Mouse (Mus musculus) MN1 (cell line): Measurements from ENCODE around the gene Vmn2r8.
"Not testable (repeated sequence)": the region's sequence is repeated elsewhere in the genome, so short reads cannot be mapped to it uniquely, and the experiment has no call there.

Experiments
- DNase-seq: peaks from one replicate; pipeline ENCODE4 v3.0.0-alpha.2; 2016; ENCODE audit warnings: low spot score

Gene Vmn2r8

GRCm38 (mm10) chr5:108808750-108809149, at the start of gene Vmn2r8:
Vmn2r8 (minus strand) TSS chr5:108808850.
- not testable (repeated sequence) for DNase-seq

- DNase-seq: not testable (repeated sequence)
These were observed 43.9 kb upstream of the Vmn2r8 start, which contains the start of gene Vmn2r9 for GRCm38 (mm10) chr5:108852501-108852900. Vmn2r9 (minus strand) TSS chr5:108852601.

- DNase-seq: no peak
These were observed 40.8 kb upstream of the Vmn2r8 start for GRCm38 (mm10) chr5:108849466-108849865.

- no peak for DNase-seq
These were observed 27.5 kb upstream of the Vmn2r8 start for GRCm38 (mm10) chr5:108836156-108836555.

- no peak for DNase-seq
These were observed 14.6 kb upstream of the Vmn2r8 start for GRCm38 (mm10) chr5:108823276-108823675.

- DNase-seq: no peak
These were observed 5.0 kb downstream of the Vmn2r8 start for GRCm38 (mm10) chr5:108803646-108804045.

GRCm38 (mm10) chr5:108795263-108795662, 13.4 kb downstream of the Vmn2r8 start, which contains the start of gene Tmed11:
Tmed11 (minus strand) TSS chr5:108795363.
- DNase-seq: not testable (repeated sequence)

GRCm38 (mm10) chr5:108790385-108790784, 18.3 kb downstream of the Vmn2r8 start:
- DNase-seq: not testable (repeated sequence)

GRCm38 (mm10) chr5:108774630-108775306, 33.9 kb downstream of the Vmn2r8 start, which contains the start of gene Rnf212:
Rnf212 (minus strand) TSS chr5:108774982.
- no peak for DNase-seq

- no peak for DNase-seq
These were observed 48.6 kb downstream of the Vmn2r8 start for GRCm38 (mm10) chr5:108760002-108760401.

- DNase-seq: peak; percentile 30
These were observed 50.3 kb downstream of the Vmn2r8 start for GRCm38 (mm10) chr5:108758396-108758795.

- not testable (repeated sequence) for DNase-seq
These were observed 57.4 kb downstream of the Vmn2r8 start for GRCm38 (mm10) chr5:108751258-108751657.

- no peak for DNase-seq
These were observed 58.1 kb downstream of the Vmn2r8 start for GRCm38 (mm10) chr5:108750328-108751210.

GRCm38 (mm10) chr5:108744629-108745028, 64.0 kb downstream of the Vmn2r8 start:
- DNase-seq: no peak

GRCm38 (mm10) chr5:108743856-108744255, 64.8 kb downstream of the Vmn2r8 start:
- DNase-seq: no peak

- DNase-seq: no peak
These were observed 66.1 kb downstream of the Vmn2r8 start for GRCm38 (mm10) chr5:108742596-108742995.

- no peak for DNase-seq
These were observed 66.8 kb downstream of the Vmn2r8 start for GRCm38 (mm10) chr5:108741844-108742243.
